Mouse (Mus musculus): ENCODE results near the gene Ints12. TPM values are rescaled to one million over a fixed set of nuclear protein-coding genes. Genes with fewer than 3 reads are reported as not detected.

Ints12 gene
- 1.7 and 2.0 TPM in 2 replicates for polyA plus RNA-seq (2012)

GRCm38 (mm10) chr3:133091664-133092273 is at the start of gene Ints12, which contains the start of gene Gstcd:
TSS of gene Ints12 (plus strand) at chr3:133091840.
TSS of gene Gstcd (minus strand) at chr3:133092033.

Other genes starting within 250 kb of the Ints12 start
- 0.02 TPM in 1 of 2 replicates, not detected in the other for gene Npnt, start 141.5 kb upstream of the Ints12 start, polyA plus RNA-seq (2012)
- 8.7 and 10.0 TPM in 2 replicates for gene Gstcd, start 193 bp downstream of the Ints12 start, polyA plus RNA-seq (2012)
- gene Arhgef38, start 143.1 kb downstream of the Ints12 start, polyA plus RNA-seq (2012): not detected in 2 replicates
- gene Ppa2, start 218.3 kb downstream of the Ints12 start, polyA plus RNA-seq (2012): 41.7 and 46.5 TPM in 2 replicates